Mouse (Mus musculus) cerebellum, postnatal 36 days (tissue): ENCODE measurements around the gene Lor.

Source experiments
- DNase-seq, 2 experiments: peaks; one replicate each; pipeline ENCODE4 v3.0.0; 2021 to 2022; ENCODE audit warnings: mixed read lengths in 2 of 2

Lor gene

GRCm38 (mm10) chr3:92083042-92083441, at the start of gene Lor:
Lor (minus strand) TSS chr3:92083142.
- DNase-seq = no peak

GRCm38 (mm10) chr3:92123847-92124246, 40.9 kb upstream of the Lor start, which contains the start of gene Prr9:
Prr9 (minus strand) TSS chr3:92123947.
- no peak for DNase-seq

GRCm38 (mm10) chr3:92120902-92121301, 38.0 kb upstream of the Lor start:
- no peak for DNase-seq

GRCm38 (mm10) chr3:92117930-92118329, 35.0 kb upstream of the Lor start:
- DNase-seq = no peak

- no peak for DNase-seq
These were observed 28.6 kb upstream of the Lor start for GRCm38 (mm10) chr3:92111526-92111925.

DNA sequence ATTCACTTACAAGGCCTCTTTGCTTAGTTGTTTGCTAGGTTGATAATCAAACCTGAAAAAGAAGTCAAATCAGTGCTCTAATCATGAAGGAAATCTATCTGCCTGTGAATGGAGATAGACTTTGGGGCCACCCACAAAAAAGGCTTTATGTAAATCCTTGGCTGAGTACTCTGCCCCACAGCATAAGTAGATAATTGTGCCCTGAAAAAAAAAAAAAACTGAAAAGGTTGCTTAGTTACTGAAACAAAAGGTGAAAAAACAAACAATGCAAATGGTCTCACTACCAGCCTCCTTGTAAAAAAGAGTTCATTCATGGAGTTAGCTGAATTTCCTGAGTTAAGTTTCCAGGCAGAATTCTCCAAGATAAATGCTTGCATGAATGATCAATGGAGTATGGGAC, 27.8 kb upstream of the Lor start:
- DNase-seq = no peak

DNA sequence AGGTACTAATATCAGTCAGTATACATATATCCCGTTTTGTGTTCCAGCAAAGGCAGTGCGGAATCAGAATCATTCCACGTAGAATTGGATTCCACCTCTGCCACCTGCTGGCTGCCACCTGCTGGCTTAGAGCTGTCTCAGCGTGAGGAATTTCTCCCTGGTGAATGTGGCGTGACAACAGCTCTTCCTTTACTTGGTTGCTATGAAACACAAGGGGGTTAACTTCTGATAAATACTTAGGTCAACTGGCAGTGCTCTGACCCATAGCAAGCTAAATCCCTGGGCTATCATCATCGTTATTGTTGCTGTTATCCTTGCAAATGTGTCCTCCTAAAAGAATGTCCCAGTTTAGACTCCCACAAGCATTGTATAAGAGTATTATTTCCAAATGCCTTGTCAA, 23.6 kb upstream of the Lor start:
- no peak for DNase-seq

DNA sequence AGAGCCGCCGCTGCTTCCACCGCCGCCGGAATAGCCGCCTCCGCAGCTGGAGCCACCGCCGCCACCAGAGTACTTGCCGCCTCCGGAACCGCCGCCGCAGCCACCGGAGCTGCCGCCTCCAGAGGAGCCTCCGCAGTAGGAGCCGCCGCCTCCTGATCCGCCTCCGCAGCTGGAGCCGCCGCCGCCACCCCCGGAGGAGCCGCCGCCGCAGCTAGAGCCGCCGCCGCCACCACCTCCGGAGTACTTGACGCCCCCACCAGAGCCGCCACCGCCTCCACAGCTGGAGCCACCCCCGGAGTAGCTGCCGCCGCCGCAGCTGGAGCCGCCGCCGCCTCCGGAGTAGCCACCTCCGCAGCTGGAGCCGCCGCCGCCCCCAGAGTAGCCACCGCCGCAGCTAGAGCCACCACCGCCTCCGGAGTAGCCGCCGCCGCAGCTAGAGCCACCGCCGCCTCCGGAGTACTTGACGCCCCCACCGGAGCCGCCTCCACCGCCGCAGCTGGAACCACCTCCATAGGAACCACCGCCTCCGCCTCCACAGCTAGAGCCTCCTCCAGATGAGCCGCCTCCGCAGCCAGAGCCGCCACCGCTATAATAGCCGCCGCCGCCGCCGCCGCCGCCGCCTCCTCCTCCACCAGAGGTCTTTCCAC, 1.5 kb downstream of the Lor start:
- DNase-seq = peak in 1 of 2 experiments; percentile 2

DNA sequence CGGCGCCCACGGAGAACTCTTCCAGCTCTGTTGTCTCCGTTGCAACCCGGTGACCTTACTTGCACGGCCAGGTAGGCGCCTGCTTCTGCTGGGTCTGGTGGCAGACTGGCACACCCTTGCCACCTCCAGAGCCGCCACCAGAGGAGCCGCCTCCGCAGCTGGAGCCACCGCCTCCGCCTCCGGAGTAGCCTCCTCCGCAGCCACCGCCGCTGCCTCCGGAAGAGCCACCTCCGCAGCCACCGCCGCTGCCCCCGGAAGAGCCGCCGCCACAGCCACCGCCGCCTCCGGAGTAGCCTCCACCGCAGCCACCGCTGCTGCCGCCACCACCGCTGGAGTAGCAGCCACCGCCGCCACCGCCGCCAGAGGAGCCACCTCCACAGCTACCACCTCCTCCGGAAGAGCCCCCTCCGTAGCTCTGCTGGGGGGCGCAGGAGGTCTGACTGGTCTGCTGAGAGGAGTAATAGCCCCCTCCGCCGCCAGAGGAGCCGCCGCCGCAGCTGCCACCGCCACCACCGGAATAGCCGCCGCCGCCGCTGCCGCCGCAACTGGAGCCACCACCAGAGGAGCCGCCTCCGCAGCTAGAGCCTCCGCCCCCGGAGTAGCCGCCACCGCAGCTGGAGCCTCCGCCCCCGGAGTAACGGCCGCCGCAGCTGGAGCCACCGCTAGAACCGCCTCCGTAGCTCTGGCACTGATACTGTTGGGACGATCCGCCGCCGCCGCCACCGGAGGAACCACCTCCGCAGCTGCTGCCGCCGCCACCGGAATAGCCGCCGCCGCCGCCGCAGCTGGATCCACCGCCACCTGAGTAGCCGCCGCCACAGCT, 2.3 kb downstream of the Lor start:
- DNase-seq = peak; percentile 4 to 5

- DNase-seq = peak in 1 of 2 experiments; percentile 2
These were observed 32.4 kb downstream of the Lor start for GRCm38 (mm10) chr3:92050382-92051054.

- no peak for DNase-seq
These were observed 49.0 kb downstream of the Lor start for GRCm38 (mm10) chr3:92033892-92034291.

DNA sequence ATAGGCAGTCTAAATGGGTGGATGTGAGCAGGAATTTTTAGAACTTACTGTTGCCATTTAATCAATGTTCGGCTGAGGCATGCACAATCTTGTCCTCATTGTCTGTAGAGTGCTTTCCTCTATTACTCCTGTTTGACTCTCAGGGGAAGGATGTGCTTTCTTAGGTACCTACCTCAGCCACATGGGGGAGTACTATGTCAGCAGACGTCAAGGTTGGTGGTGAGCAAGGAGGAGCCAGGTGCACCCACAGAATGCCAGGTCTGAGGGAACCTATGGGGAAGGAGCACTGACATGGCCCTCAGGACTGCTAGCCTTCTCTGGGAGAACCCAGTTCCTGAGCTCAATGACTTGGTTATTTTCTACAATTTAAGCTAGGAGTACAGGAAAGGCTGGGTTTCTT, 49.7 kb downstream of the Lor start:
- no peak for DNase-seq
